Mouse (Mus musculus) fat pad, adult 2 months (tissue): ENCODE results near the gene Nek4.

Source experiments
- DNase-seq: peaks from one replicate; pipeline ENCODE4 v3.0.0-alpha.2; 2011; ENCODE audit warnings: low read depth, low spot score; ENCODE audit errors: extremely low read depth

The Nek4 gene

DNA sequence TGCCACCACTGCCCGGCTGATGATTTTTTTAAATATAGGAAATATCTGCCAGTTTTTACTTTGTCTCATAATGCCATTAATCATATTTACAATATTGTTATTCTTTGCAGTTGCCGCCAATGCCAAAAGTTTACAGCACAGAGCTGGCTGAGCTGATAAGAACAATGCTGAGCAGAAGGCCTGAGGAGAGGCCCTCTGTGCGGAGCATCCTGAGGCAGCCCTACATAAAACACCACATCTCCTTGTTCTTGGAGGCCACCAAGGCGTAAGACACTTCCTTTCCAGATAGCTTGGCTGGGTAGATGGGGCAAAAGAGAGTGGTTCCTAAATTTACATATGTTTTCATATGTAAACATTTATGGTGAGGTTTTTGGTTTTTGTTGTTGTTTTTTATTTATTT, 7.9 kb downstream of the Nek4 start:
- no peak for DNase-seq

DNA sequence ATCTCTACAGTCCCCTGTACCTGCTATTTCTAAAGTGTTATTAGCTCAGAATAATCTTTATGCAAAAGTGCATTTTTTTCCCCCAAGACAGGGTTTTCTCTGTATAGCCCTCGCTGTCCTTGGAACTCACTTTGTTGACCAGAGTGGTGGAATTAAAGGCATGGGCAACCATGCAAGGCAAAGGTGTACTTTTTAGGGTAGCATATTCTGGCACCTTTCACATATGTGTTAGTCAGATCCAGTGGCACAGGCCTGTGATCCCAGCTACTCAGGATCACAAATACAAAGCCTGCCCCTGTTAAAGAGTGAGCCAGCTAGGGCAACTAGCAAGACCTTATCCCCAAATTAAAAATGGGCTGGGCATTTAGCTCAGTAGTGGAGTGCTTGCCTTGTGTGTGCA, 9.2 kb downstream of the Nek4 start:
- DNase-seq, result no peak

DNA sequence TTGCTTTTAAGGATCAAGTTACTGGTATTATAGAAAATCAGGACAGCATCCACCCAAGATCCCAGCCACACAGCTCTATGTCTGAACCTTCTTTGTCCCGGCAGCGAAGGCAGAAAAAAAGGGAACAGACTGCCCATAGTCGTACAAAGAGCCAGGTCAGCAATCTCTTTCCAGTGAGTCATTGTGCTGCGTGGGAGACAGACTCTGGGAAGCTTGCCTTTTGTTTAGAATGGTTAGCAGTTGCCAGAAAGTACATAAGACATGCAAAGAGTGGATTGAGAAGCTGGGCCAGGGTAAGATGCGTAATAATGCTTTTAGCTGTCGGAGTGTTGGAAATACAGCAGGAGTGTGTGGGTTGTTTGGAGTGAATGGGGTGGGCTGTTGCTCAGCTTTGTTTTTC, 23.0 kb downstream of the Nek4 start:
- peak; percentile 56 for DNase-seq

DNA sequence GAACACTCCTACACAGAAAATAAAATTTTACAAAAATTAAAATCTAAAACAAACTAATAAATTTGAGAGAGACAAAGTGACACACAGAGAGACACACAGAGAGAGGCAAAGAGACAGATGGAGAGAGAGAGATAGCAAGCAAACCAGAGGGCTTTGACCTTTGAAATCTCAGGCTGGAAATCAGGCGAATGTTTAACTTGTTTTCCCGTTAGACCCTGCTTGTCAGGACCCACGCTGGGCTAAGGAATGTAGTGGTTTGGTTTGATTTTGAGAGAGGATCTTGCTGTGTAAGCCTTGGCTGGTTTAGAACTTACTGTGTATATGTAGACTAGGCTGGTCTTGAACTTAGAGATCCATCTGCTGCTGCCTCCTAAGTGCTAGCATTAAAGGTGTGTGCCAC, 25.0 kb downstream of the Nek4 start:
- DNase-seq, result no peak

DNA sequence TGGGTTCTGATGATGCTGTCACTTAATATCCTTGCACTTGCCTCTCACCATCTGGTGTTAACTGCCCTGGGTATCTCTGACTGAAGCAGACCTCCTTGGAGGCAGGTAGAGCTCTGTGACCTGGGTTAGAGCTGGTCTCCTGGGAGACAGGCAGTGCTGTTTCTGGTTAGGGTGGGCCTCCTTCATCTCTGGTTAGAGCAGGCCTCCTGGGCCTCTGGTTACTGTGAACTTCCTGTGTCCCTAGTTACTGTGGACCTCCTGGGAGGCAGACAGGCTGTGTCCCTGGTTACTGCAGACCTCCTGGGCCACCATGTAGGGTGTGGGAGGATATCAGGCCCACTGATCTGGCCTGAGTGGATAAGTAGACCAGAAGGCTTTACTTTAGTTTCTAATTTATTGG, 45.2 kb downstream of the Nek4 start:
- DNase-seq, result no peak

DNA sequence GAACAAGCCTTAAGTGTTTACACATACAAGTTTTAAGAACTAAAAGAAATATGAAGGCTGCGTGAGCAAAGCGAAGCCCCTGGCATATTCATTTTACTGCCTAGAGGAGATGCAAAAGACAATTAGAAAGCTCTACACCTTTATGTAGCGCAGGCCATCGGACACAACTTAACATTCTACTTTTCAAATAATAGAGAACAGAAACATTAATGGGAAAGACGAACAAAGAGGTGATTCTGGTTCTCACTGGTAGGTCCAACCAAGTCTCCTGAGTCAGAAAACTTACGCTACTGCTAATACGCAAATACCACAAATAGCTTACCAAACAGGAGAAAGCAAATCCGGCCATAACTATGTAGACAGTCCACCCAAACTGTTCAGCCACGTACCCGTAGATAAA, 49.2 kb downstream of the Nek4 start:
- DNase-seq, result no peak

DNA sequence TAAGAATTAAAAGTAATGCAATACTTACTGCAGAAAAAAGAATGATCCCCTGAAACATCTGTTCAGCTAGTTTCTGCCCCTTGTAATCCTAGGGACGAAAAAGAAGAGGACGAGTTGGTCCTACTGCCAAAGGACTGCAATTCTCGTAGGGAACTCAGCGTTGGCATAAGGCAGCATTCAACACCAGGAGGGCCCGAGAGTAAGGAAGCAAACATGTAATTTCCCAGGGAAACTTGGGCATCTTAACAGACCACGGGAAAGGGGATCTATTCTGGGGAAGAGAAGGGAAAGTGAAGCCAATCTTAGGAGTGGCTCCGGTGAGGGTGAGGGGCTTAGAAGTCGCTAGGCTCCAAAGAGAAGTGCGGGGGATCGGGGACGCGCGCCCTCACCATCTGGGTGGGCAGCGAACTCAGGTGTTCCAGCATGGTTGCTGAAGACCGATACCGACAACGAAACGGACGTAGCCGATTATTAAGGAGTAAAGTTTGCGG, 49.7 kb downstream of the Nek4 start:
- DNase-seq, result no peak

DNA sequence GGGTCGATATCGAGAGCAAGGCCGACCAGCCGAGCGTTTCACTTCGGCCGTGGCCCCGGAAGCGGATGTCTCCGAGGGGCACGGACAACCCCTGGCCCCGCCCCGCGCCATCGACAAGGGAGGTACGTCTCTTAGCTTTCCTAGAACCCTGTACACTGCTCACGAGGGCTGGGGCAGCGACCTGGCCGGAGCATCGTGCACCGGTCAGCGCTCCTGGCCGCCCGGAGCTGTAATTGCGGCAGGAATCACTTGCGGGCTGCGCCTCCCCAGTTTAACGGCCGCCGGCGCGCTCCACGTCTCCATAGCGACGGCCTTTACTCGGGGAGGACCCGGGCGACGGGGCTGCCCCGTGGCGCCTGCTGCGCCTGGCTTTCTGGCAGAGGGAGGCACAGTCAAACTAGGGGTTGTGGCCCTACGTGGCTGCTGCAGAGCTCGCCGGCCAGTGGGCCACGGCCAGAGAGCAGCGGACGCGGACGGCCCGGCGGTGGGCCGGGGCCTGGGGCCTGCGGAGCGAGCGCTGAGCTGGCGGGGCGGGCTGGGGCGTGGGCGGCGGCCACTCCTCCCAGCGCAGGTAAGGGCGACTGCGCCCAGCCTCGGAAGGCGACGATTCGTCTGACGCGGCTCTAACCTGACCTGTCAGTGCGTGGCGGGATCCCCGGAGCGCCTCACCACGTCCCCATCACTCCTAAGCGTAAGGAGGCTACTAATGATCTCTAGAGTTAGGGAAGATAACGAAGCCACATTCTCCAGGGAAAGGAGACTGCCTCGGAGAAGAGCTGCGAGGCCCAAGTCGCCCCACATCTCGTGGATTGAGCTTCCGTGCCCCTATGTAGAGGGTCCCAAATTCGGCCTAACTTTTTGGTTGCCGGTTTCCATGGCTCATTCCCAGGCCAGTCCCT, 50.4 kb downstream of the Nek4 start, which contains the start of the genes Glt8d1 and Spcs1:
Glt8d1 (plus strand) TSS at position 94 of the 899 bp plus-strand sequence.
Spcs1 (minus strand) TSS at position 366 of the 899 bp plus-strand sequence.
- DNase-seq, result no peak

DNA sequence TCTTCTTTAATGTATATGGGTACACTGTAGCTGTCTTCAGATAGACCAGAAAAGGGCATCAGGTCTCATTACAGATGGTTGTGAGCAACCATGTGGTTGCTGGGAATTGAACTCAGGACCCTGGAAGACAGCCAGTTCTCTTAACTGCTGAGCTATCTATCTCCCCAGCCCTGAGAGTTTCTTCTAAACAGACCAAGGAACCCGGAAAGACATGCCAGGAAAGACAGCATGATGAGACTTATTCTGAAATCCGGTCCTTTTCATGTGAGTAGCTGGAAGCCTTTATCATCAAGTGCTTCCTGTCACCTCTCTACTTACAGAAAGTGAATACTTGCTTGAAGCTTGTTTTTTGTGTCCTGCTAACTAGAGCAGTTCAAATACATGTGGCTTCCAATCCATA, 53.4 kb downstream of the Nek4 start:
- DNase-seq, result no peak

DNA sequence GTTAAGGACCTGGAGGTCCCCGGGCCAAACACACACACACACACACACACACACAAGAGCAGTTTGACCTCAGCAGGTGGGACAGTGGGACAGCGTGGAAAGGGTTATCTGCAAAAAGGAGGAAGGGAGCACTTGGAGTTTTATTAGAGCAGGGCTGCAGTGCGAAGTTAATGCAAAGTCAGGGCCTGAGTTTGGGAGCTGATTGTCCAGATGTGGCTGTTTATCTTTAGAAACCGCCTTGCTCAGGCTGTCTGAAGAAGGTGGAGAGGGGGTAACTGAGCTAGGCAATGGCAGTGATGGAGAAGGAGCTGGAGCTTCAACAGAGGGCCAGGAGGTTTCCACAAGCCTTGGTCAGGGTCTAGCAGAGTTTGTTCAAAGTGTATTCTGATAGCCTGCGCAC, 55.6 kb downstream of the Nek4 start:
- no peak for DNase-seq

DNA sequence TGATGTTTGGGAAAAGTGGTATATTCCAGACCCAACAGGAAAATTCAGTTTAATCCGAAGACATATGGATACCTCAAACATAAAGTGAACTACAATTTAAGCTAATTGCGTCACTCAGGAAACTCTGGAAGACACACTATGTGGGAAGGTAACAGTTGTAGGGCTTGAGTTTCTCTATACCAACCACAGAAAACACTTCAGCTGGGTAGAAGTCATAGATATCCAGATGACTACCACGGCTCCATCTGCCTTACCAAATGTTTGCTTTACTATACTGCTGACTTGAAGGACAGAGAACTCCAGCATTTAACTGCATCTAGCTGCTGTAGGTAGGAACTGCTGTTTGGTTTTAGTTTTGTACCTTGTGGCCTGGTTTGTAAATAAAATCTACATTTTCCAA, 60.4 kb downstream of the Nek4 start:
- no peak for DNase-seq

DNA sequence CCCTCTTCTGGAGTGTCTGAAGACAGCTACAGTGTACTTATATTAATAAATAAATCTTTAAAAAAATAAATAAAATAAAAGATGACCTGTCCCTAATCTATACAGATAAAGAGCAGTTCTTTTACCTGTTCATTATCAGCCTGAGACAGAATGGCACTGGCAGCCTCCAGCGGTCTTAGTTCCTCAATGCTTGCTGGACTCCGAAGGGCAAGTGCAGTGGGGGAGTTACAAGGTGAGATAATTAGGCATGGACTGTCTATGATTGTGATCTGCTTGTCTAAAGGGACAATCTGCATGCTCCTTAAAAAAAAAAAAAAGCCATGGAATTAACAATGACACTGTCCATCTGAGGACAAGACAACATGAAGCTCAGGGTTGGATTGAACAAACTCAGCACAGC, 62.8 kb downstream of the Nek4 start:
- no peak for DNase-seq

DNA sequence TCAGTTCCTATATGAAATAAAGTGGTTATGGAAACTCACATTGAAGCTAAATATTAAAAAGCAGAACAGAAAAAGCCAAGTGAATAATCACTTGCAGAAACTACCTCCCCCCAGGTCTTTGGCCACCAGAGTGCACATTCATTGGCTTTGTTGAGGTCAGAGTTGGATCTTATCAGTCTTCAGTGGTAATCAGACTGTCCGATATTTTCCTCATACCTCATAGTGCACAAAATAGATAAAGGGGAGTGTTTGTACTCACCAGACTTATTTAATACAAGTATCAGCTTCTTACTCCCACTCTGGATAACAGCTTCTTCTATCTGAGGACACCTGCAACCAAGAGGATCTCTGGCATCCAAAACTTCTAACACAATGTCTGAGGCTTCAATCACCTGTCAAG, 64.9 kb downstream of the Nek4 start:
- DNase-seq, result no peak

DNA sequence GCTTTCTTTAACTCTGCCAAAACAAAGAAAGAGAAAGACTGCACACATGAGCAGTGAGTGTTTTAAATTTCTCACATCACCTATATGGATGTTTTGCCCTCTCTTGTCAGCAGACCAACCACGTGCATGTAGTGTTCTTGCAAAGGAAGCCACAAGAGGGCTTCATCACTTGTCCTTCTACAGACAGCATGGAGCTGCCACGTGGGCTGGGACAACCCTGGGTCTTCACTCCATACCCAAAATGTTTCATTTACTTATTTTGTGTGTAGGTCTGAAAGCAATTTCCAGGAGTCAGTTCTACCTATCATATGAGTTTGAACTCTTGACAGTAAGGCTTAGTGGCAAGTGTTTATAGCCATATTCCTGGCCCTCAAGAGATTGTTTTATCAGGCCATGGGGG, 66.7 kb downstream of the Nek4 start:
- no peak for DNase-seq

DNA sequence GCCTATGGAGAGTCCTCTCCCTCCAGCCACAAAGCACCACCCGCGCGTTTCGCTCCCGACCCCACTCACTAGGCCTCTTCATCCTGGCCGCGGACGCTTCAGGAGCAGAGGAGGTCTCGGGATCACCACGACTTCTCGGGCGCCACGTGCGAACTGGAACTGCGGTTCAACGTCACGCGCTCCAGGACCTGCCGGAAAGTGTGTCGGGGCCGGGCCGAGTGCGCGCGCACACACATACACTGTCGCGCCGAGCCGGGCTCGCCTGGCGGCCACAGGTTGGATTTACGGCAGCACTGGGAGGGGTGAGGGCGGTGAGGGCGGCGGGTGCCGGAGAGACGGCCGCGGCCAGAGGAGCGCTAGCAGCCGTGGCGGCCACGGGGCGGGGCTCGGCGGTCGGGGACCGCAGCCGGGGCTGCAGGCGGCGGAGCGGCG, 67.7 kb downstream of the Nek4 start, which contains the start of the genes Pbrm1 and Gnl3:
Pbrm1 (plus strand) TSS at position 279 of the 432 bp plus-strand sequence.
Gnl3 (minus strand) TSS at position 293 of the 432 bp plus-strand sequence.
- DNase-seq, result no peak

DNA sequence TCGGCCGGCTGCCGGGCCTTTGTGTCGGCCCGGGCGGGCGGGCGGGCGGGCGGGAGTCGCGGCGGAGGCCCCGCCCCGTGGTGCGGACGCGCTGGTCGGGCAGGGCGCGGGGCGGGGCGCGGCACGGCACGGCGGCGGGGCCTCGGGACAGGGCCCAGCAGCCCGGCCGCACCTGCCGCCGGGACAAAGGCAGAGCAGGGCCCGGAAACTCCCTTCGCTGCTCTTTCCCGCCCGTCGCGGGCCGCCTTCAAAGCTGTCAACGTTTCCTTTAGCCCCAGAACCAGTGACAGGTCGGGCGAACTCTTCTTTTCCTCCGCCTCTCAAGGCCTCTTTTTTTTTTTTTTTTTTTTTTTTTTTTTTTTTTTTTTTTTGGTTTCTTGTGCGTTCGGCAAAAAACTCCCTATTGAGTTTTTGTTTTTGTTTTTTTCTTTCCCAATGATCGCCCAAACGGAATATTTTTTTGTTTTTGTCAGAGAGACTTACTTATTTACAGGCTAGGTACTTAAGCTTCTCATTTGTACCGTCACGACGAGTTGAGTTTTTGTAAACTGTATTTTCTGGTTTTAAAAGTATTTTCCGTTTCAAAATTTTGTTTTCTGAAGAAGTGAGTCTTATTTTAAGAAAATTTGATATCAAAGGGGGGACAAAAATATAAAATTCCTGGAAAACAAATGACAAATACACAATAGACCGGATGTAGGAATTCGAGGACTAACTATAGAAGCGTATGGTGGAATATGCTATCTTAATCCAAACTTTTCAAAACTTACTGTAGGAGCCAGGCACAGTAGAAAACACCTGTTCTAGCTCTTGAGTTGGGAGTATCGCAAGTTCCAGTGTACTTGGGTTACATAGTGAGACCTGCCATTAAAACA, 68.4 kb downstream of the Nek4 start:
- DNase-seq, result no peak

DNA sequence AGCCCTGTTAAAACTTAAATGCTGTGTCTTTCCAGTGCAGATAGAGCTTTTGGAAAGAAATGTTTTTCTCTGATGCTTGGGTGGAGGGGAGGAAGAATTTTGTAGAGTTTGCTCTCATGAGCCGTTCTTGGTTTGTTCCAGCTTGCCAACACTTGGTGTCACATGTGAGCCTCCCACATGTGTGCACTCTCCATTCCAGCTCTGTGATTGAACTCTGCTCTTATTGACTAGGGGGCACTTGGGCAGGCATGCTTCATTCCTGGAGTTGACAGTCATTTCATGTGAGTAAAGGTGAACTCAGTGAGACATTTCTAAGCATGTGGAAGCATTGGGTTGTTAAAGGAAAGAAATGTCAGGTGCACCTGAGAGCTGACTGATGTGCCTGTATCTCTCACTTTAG, 71.4 kb downstream of the Nek4 start:
- no peak for DNase-seq

DNA sequence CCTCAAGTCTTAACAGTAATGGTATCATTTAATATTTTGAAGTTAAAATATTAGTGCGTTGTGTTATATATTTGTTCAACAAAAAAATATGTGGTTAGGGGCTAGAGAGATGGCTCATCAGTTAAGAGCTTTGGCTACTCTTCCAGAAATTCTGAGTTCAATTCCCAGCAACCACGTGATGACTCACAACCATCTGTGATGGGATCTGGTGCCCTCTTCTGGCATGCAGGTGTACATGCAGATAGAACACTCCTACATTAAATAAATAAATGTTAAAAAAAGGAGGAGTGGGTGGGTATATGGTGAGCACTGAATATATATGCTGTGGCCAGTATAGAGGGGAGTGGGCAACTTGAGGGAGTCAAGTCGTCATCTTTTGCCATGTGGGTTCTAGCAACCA, 74.6 kb downstream of the Nek4 start:
- DNase-seq, result no peak
